Mouse (Mus musculus) ES-CJ7 (cell line): ENCODE measurements around the gene Pxylp1.
"Not testable (repeated sequence)": the region's sequence is repeated elsewhere in the genome, so short reads cannot be mapped to it uniquely, and the experiment has no call there.

Source experiments
- DNase-seq: peaks from one replicate; pipeline ENCODE4 v3.0.0; 2011; ENCODE audit warnings: low read depth, low spot score

Gene Pxylp1

GRCm38 (mm10) chr9:96892546-96892945 is at the start of gene Pxylp1:
Gene Pxylp1, minus strand, starts transcription at chr9:96892669.
- DNase-seq: no peak

GRCm38 (mm10) chr9:96938887-96939286 is 46.4 kb upstream of the Pxylp1 start:
- no peak for DNase-seq

GRCm38 (mm10) chr9:96936427-96936826 is 44.0 kb upstream of the Pxylp1 start:
- DNase-seq: not testable (repeated sequence)

- peak; percentile 28 for DNase-seq
Measured at GRCm38 (mm10) chr9:96935556-96936300, 43.3 kb upstream of the Pxylp1 start.

- DNase-seq: no peak
Measured at GRCm38 (mm10) chr9:96934816-96935215, 42.3 kb upstream of the Pxylp1 start.

- no peak for DNase-seq
Measured at GRCm38 (mm10) chr9:96932751-96933150, 40.3 kb upstream of the Pxylp1 start.

- no peak for DNase-seq
Measured at GRCm38 (mm10) chr9:96923577-96924316, 31.3 kb upstream of the Pxylp1 start.

GRCm38 (mm10) chr9:96923119-96923518 is 30.6 kb upstream of the Pxylp1 start:
- DNase-seq: no peak

- peak; percentile 91 for DNase-seq
Measured at GRCm38 (mm10) chr9:96916620-96917538, 24.4 kb upstream of the Pxylp1 start.

- peak; percentile 17 for DNase-seq
Measured at GRCm38 (mm10) chr9:96916076-96916475, 23.6 kb upstream of the Pxylp1 start.

GRCm38 (mm10) chr9:96914851-96915250 is 22.4 kb upstream of the Pxylp1 start:
- no peak for DNase-seq

- peak; percentile 36 for DNase-seq
Measured at GRCm38 (mm10) chr9:96914005-96914404, 21.5 kb upstream of the Pxylp1 start.

GRCm38 (mm10) chr9:96909503-96909902 is 17.0 kb upstream of the Pxylp1 start:
- no peak for DNase-seq

- DNase-seq: no peak
Measured at GRCm38 (mm10) chr9:96908737-96909136, 16.3 kb upstream of the Pxylp1 start.

- DNase-seq: no peak
Measured at GRCm38 (mm10) chr9:96904360-96905355, 12.2 kb upstream of the Pxylp1 start.

- no peak for DNase-seq
Measured at GRCm38 (mm10) chr9:96899717-96900116, 7.2 kb upstream of the Pxylp1 start.

- no peak for DNase-seq
Measured at GRCm38 (mm10) chr9:96899004-96899403, 6.5 kb upstream of the Pxylp1 start.

GRCm38 (mm10) chr9:96896690-96897089 is 4.2 kb upstream of the Pxylp1 start:
- no peak for DNase-seq

- DNase-seq: no peak
Measured at GRCm38 (mm10) chr9:96893582-96893981, 1.1 kb upstream of the Pxylp1 start.
